Mouse (Mus musculus): ENCODE data around the gene Cyp4f18.
"Not testable (repeated sequence)": the region's sequence is repeated elsewhere in the genome, so short reads cannot be mapped to it uniquely, and the experiment has no call there.

GRCm38 (mm10) chr8:72054633-72055032 lies 45.2 kb upstream of the Cyp4f18 start:
- TF ChIP-seq CTCF (IDR thresholded peaks at IDR 0.05; ENCODE audit: low read depth); EP300 (optimal IDR thresholded peaks at IDR 0.05): not testable (repeated sequence)
